Mouse (Mus musculus) erythroblast, embryonic 14.5 days (primary cell): ENCODE measurements around the gene Selenom.

ENCODE experiments used
- GATA1 ChIP-seq: IDR thresholded peaks from 2 replicates; pipeline ENCODE4 v1.6.1; 2012; ENCODE audit warnings: low read length, inconsistent platforms, mixed read lengths
- TAL1 ChIP-seq: IDR thresholded peaks from 3 replicates; pipeline ENCODE4 v1.6.1; 2012; ENCODE audit warnings: low read length, inconsistent platforms, mixed read lengths

DNA sequence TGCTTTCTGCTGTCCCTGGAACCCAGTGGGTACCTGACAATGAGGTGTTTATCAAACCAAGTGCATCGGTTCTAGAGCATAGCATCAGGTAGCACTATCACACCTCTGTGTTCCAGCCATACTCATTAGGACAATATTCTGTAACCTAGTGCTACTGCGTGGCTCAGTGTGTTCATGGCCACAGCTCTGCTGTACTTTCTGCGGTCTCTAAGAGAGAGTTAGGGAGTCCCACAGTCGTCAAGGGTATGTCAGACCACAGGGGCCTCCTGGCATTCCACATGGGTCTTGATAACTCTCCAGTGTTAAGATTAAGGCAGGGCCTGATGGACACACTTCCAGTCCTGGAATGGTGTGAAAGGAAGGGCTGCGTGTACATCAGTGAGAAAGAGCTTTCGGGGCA is 49.4 kb downstream of the Selenom start:
- TF ChIP-seq TAL1 (no peak), GATA1 (no peak)
